Mouse (Mus musculus): ENCODE measurements at regions not wholly inside any gene's neighbourhood (a gene's known extent, or its start where the extent isn't known, plus 50 kb on each side); places are given as distances from the start of the nearest gene placed in this dataset.

DNA sequence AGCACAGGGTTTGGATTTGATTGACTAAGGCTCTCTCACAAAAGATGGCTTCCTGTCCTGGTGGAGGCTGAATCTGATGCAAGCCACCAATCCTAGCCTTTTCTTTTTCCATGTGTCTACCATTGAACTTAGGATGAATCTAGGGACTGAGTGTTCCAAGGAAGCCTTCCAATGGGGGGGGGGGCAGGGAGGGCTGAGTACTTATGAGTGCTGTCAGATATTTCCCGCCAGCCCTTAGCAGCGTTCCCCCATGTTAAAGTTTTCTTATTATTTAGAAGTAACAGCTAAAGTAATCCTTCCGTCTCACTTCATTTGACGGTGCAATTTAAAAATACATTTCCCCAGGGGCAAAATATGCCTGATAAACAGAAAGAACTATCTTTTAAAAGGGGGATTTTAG is 144.8 kb upstream of the Slc38a2 start:
- Histone ChIP-seq H3K9ac (replicated peaks) (no peak overlapping the region), H3K9me3 (replicated peaks) (no peaks in the 10 kb centered on the region), H3K4me1 (no peaks in the 10 kb centered on the region), H3K36me3 (no peaks in the 10 kb centered on the region), H3K4me2 (no peak overlapping the region), H3K27me3 (replicated peaks) (no peaks in the 10 kb centered on the region), H3K4me3 (replicated peaks) (no peak overlapping the region), H3K27ac (replicated peaks) (no peak overlapping the region)
- no peak for ATAC-seq (ENCODE audit: low FRiP score)
- 81% methylated on average over 4 of the region's 4 CpGs for WGBS

- H3K4me3 ChIP-seq (replicated peaks) = no peak overlapping the region
- 86% methylated on average over 7 of the region's 7 CpGs for WGBS
- no peak for ATAC-seq (ENCODE audit: low FRiP score)
Measured at GRCm38 (mm10) chr15:96843589-96843988, 144.1 kb upstream of the Slc38a2 start.

GRCm38 (mm10) chr15:96842881-96843280 is 143.4 kb upstream of the Slc38a2 start:
- no peaks in the 10 kb centered on the region for H3K36me3 ChIP-seq
- no peak for ATAC-seq (ENCODE audit: low FRiP score)
- no peak overlapping the region for H3K27ac ChIP-seq (replicated peaks)
- H3K9me3 ChIP-seq (replicated peaks) = no peaks in the 10 kb centered on the region
- no peak overlapping the region for H3K4me2 ChIP-seq
- H3K4me1 ChIP-seq = no peaks in the 10 kb centered on the region
- WGBS = 95% methylated on average over 3 of the region's 3 CpGs
- no peak overlapping the region for H3K4me3 ChIP-seq (replicated peaks)
- no peak overlapping the region for H3K9ac ChIP-seq (replicated peaks)
- H3K27me3 ChIP-seq (replicated peaks) = no peaks in the 10 kb centered on the region

More at GRCm38 (mm10) chr15:96843589-96843988, 144.1 kb upstream of the Slc38a2 start:
- H3K36me3 ChIP-seq = no peaks in the 10 kb centered on the region
- no peak overlapping the region for H3K4me2 ChIP-seq
- no peak overlapping the region for H3K27ac ChIP-seq (replicated peaks)
- no peaks in the 10 kb centered on the region for H3K27me3 ChIP-seq (replicated peaks)
- no peaks in the 10 kb centered on the region for H3K9me3 ChIP-seq (replicated peaks)
- H3K9ac ChIP-seq (replicated peaks) = no peak overlapping the region
- H3K4me1 ChIP-seq = no peaks in the 10 kb centered on the region

DNA sequence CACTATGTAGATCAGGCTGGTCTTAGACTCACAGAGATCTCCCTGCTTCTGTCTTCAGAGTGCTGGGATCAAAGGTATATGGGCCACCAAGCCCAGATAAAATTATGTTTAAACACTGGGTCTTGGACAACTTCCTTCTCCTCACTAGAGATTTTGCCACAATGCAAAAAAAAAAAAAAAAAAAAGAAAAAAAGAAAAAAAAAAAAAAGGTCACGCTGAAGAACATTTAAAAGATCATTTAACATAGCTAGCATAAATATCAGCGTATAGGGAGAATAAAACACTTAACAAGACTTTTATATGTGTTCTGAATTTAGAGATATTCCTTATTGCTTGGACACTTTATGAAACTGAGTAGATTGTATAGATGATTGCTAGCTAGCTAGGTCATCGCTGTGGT is 137.1 kb upstream of the Slc38a2 start:
- Histone ChIP-seq H3K9ac (replicated peaks) (no peak overlapping the region), H3K9me3 (replicated peaks) (no peaks in the 10 kb centered on the region), H3K4me2 (no peak overlapping the region), H3K4me1 (no peaks in the 10 kb centered on the region), H3K27me3 (replicated peaks) (no peaks in the 10 kb centered on the region), H3K27ac (replicated peaks) (no peak overlapping the region), H3K4me3 (replicated peaks) (no peak overlapping the region), H3K36me3 (no peaks in the 10 kb centered on the region)
- 93% methylated on average over 3 of the region's 3 CpGs for WGBS
- no peak for ATAC-seq (ENCODE audit: low FRiP score)

- no peak overlapping the region for H3K9ac ChIP-seq (replicated peaks)
- H3K27me3 ChIP-seq (replicated peaks) = no peaks in the 10 kb centered on the region
- H3K4me3 ChIP-seq (replicated peaks) = no peak overlapping the region
- H3K4me1 ChIP-seq = no peaks in the 10 kb centered on the region
- H3K4me2 ChIP-seq = no peak overlapping the region
- no peak overlapping the region for H3K27ac ChIP-seq (replicated peaks)
- no peaks in the 10 kb centered on the region for H3K36me3 ChIP-seq
- H3K9me3 ChIP-seq (replicated peaks) = no peaks in the 10 kb centered on the region
- no peak for ATAC-seq (ENCODE audit: low FRiP score)
- WGBS = 75% methylated on average over 9 of the region's 9 CpGs
Measured at GRCm38 (mm10) chr15:96834862-96835261, 135.3 kb upstream of the Slc38a2 start.

DNA sequence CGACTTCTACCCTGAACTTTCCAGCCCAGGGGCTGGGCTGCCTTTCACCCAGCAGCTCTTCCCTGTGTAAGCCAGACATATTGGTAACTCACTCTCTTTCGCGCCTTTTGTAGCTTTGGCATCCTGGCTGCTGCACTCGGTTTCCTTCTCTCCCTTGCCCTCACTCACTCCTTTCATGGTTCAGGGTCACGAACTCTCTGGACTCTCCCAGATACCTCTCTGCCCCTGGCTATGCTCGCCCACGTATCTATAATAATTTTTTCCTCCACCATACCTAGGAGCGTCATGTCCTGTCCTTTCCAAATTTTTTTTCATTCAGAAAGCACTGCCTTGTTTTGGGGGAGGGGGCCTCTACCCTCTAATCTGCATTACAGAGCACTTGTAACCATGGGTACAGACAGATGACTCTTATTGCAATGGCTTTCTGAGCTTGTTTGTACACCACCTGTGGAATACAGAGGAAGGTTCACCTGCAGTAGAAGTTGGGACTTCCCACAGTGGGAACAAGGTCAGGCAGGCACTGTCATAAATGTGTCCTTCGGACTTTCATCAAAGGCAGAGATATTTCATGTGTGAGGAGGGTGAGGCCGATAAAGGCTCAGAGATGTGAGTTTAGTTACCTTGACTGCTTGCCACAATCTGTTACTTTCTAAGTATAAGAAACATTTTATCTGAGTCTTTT is 134.8 kb upstream of the Slc38a2 start:
- Histone ChIP-seq H3K4me2 (no peak overlapping the region), H3K36me3 (no peaks in the 10 kb centered on the region), H3K27me3 (replicated peaks) (no peaks in the 10 kb centered on the region), H3K4me1 (no peaks in the 10 kb centered on the region), H3K9me3 (replicated peaks) (no peaks in the 10 kb centered on the region), H3K9ac (replicated peaks) (no peak overlapping the region), H3K27ac (replicated peaks) (no peak overlapping the region), H3K4me3 (replicated peaks) (no peak overlapping the region)
- 87% methylated on average over 10 of the region's 10 CpGs for WGBS
- no peak for ATAC-seq (ENCODE audit: low FRiP score)

GRCm38 (mm10) chr15:96832389-96832788 is 132.9 kb upstream of the Slc38a2 start:
- no peaks in the 10 kb centered on the region for H3K9me3 ChIP-seq (replicated peaks)
- H3K4me1 ChIP-seq = no peaks in the 10 kb centered on the region
- no peaks in the 10 kb centered on the region for H3K36me3 ChIP-seq
- 89% methylated on average over 10 of the region's 10 CpGs for WGBS
- H3K9ac ChIP-seq (replicated peaks) = no peak overlapping the region
- H3K27ac ChIP-seq (replicated peaks) = no peak overlapping the region
- no peaks in the 10 kb centered on the region for H3K27me3 ChIP-seq (replicated peaks)
- no peak for ATAC-seq (ENCODE audit: low FRiP score)
- H3K4me2 ChIP-seq = no peak overlapping the region
- H3K4me3 ChIP-seq (replicated peaks) = no peak overlapping the region

DNA sequence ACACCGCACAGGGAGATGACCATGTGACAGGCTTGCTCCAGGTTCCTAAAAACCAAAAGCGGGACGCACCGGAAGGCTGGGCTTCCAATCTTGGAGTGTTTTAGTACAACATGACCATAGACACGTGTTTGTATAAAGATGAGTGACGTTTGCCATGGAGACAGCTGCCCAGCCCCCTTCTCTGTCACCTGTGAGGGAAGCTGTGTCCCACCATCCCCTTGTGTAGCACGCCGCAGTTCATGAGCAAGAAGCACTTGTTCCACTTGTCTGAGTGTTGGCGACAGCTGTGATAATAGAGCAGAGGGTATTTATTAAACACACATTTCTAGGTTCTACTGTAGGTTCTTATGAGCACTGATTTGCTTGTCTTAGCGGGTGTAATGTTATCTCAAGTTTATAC is 131.7 kb upstream of the Slc38a2 start:
- H3K9me3 ChIP-seq (replicated peaks) = no peaks in the 10 kb centered on the region
- H3K27me3 ChIP-seq (replicated peaks) = no peaks in the 10 kb centered on the region
- no peak for ATAC-seq (ENCODE audit: low FRiP score)
- no peak overlapping the region for H3K27ac ChIP-seq (replicated peaks)
- no peak overlapping the region for H3K4me2 ChIP-seq
- no peak overlapping the region for H3K4me3 ChIP-seq (replicated peaks)
- no peaks in the 10 kb centered on the region for H3K4me1 ChIP-seq
- H3K9ac ChIP-seq (replicated peaks) = no peak overlapping the region
- H3K36me3 ChIP-seq = no peaks in the 10 kb centered on the region
- 95% methylated on average over 10 of the region's 10 CpGs for WGBS

DNA sequence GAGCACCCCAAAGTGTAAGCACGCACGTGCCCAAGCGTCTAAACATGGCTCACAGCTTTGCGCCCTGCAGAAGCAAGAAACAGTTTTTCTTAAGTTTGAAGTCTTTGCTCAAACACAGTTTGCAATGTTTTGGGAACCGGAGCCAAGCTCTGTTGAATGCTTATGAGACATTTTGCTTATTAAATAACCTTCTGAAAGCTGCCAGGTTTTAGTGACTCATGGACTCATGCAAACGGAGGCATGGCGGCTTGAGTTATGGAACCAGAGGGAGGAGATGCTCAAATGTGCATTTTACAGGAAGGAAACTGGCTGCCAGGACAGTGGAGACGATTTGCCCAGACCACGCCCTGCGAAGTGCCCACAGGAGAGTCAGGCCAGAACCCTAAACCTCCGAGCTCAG is 131.0 kb upstream of the Slc38a2 start:
- Histone ChIP-seq H3K27me3 (replicated peaks) (no peaks in the 10 kb centered on the region), H3K27ac (replicated peaks) (no peak overlapping the region), H3K4me2 (no peak overlapping the region), H3K4me3 (replicated peaks) (no peak overlapping the region), H3K36me3 (no peaks in the 10 kb centered on the region), H3K9me3 (replicated peaks) (no peaks in the 10 kb centered on the region), H3K9ac (replicated peaks) (no peak overlapping the region), H3K4me1 (no peaks in the 10 kb centered on the region)
- ATAC-seq (ENCODE audit: low FRiP score) = no peak
- 90% methylated on average over 11 of the region's 11 CpGs for WGBS

- Histone ChIP-seq H3K4me1 (no peaks in the 10 kb centered on the region), H3K4me3 (replicated peaks) (no peak overlapping the region), H3K36me3 (no peaks in the 10 kb centered on the region), H3K4me2 (no peak overlapping the region), H3K9me3 (replicated peaks) (no peaks in the 10 kb centered on the region), H3K27ac (replicated peaks) (no peak overlapping the region), H3K9ac (replicated peaks) (no peak overlapping the region), H3K27me3 (replicated peaks) (no peaks in the 10 kb centered on the region)
- ATAC-seq (ENCODE audit: low FRiP score) = no peak
- 92% methylated on average over 12 of the region's 12 CpGs for WGBS
Measured at GRCm38 (mm10) chr15:96829941-96830340, 130.4 kb upstream of the Slc38a2 start.

DNA sequence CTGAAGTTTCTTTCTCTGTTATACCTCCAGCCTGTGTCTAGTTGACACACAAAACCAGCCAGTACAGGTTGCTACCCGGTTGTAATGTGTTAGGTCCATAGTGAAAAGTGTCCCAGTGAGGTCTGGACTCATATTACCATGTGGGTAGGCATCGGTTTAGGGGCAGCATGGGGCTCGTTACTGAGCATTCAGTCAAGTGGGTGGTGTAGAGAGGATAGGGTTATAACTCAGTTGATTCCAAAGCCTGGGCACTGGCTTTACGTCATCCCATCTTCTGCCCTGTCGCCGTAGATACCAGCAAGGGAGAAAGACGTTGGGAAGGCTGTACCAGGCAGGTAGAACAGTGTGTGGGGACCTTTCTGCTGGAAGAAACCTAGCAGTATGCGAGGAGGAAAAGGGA is 129.2 kb upstream of the Slc38a2 start:
- Histone ChIP-seq H3K4me1 (no peaks in the 10 kb centered on the region), H3K27ac (replicated peaks) (no peak overlapping the region), H3K36me3 (no peaks in the 10 kb centered on the region), H3K4me3 (replicated peaks) (no peak overlapping the region), H3K9me3 (replicated peaks) (no peaks in the 10 kb centered on the region), H3K27me3 (replicated peaks) (no peaks in the 10 kb centered on the region), H3K9ac (replicated peaks) (no peak overlapping the region), H3K4me2 (no peak overlapping the region)
- WGBS = 90% methylated on average over 8 of the region's 8 CpGs
- no peak for ATAC-seq (ENCODE audit: low FRiP score)

DNA sequence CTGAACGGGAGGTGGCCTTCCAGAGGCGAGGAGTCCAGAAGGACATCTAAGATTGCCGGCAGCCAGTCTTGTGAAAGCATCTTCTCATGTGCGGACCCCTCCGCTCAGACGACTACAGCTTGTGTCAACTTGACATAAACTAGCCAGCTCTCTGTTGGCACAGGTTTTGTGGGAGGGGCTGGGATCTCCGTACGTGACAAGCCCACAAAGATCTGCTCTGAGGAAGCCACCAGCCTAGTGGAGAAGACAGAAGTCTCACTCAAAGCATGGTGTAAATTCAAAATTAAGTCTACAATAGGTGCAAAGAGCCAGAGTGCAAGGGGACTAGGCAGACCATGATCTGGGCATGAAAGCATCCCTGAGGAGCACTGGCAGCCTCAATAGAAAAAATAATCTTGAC is 128.4 kb upstream of the Slc38a2 start:
- Histone ChIP-seq H3K9ac (replicated peaks) (no peak overlapping the region), H3K36me3 (no peaks in the 10 kb centered on the region), H3K27ac (replicated peaks) (no peak overlapping the region), H3K27me3 (replicated peaks) (no peaks in the 10 kb centered on the region), H3K4me2 (no peak overlapping the region), H3K4me3 (replicated peaks) (no peak overlapping the region), H3K9me3 (replicated peaks) (no peaks in the 10 kb centered on the region), H3K4me1 (no peaks in the 10 kb centered on the region)
- ATAC-seq (ENCODE audit: low FRiP score) = no peak
- 86% methylated on average over 8 of the region's 8 CpGs for WGBS

GRCm38 (mm10) chr15:96818435-96818834 is 118.9 kb upstream of the Slc38a2 start:
- Histone ChIP-seq H3K36me3 (no peaks in the 10 kb centered on the region), H3K4me2 (no peak overlapping the region), H3K4me1 (no peaks in the 10 kb centered on the region), H3K4me3 (replicated peaks) (no peak overlapping the region), H3K27me3 (replicated peaks) (no peaks in the 10 kb centered on the region), H3K9ac (replicated peaks) (no peak overlapping the region), H3K9me3 (replicated peaks) (no peaks in the 10 kb centered on the region), H3K27ac (replicated peaks) (no peak overlapping the region)
- ATAC-seq (ENCODE audit: low FRiP score) = no peak
- 82% methylated on average over 7 of the region's 7 CpGs for WGBS

All from neural tube, embryonic 15.5 days (tissue).